Mouse (Mus musculus): Measurements from ENCODE around the gene Elp5.
A peak's percentile ranks its signal among the peaks of the same experiment; 100 is the strongest.
"Not testable (repeated sequence)": the region's sequence is repeated elsewhere in the genome, so short reads cannot be mapped to it uniquely, and the experiment has no call there.

The Elp5 gene

GRCm38 (mm10) chr11:69982225-69982624 is at the start of gene Elp5:
Gene Elp5, minus strand, starts transcription at chr11:69982517.
- DNase-seq, result no peak

GRCm38 (mm10) chr11:70031321-70031670 is 49.0 kb upstream of the Elp5 start:
- DNase-seq, result no peak

GRCm38 (mm10) chr11:70030651-70031320 is 48.5 kb upstream of the Elp5 start:
- DNase-seq, result no peak

GRCm38 (mm10) chr11:70029829-70030550 is 47.7 kb upstream of the Elp5 start:
- no peak for DNase-seq

- DNase-seq, result peak; percentile 62 to 66
These were observed 46.9 kb upstream of the Elp5 start for GRCm38 (mm10) chr11:70029130-70029801.

GRCm38 (mm10) chr11:70028401-70029129 is 46.2 kb upstream of the Elp5 start:
- DNase-seq, result no peak

GRCm38 (mm10) chr11:70027397-70027796 is 45.1 kb upstream of the Elp5 start:
- DNase-seq, result no peak

GRCm38 (mm10) chr11:70026689-70027088 is 44.4 kb upstream of the Elp5 start:
- DNase-seq, result peak in 1 of 2 experiments; percentile 36

GRCm38 (mm10) chr11:70024151-70024514 is 41.8 kb upstream of the Elp5 start:
- no peak for DNase-seq

- no peak for DNase-seq
These were observed 41.3 kb upstream of the Elp5 start for GRCm38 (mm10) chr11:70023481-70024150.

GRCm38 (mm10) chr11:70021264-70022132 is 39.2 kb upstream of the Elp5 start:
- DNase-seq, result peak; percentile 96

- DNase-seq, result peak; percentile 77 to 84
These were observed 38.5 kb upstream of the Elp5 start for GRCm38 (mm10) chr11:70020731-70021263.

GRCm38 (mm10) chr11:70020022-70020631 is 37.8 kb upstream of the Elp5 start:
- no peak for DNase-seq

- DNase-seq, result no peak
These were observed 37.2 kb upstream of the Elp5 start for GRCm38 (mm10) chr11:70019495-70020021.

- peak in 1 of 2 experiments; percentile 23 for DNase-seq
These were observed 36.0 kb upstream of the Elp5 start for GRCm38 (mm10) chr11:70018131-70018990.

GRCm38 (mm10) chr11:70017199-70017767 is 35.0 kb upstream of the Elp5 start:
- no peak for DNase-seq

- no peak for DNase-seq
These were observed 34.4 kb upstream of the Elp5 start, which contains the start of gene Dlg4 for GRCm38 (mm10) chr11:70016669-70017068. Gene Dlg4, plus strand, starts transcription at chr11:70016942.

GRCm38 (mm10) chr11:70016177-70016576 is 33.9 kb upstream of the Elp5 start:
- not testable (repeated sequence) for DNase-seq

- DNase-seq, result no peak
These were observed 33.4 kb upstream of the Elp5 start for GRCm38 (mm10) chr11:70015677-70016076.

All from lung, adult 18-20 months (tissue).